Mouse (Mus musculus): ENCODE data around the gene Tbc1d22b.

DNA sequence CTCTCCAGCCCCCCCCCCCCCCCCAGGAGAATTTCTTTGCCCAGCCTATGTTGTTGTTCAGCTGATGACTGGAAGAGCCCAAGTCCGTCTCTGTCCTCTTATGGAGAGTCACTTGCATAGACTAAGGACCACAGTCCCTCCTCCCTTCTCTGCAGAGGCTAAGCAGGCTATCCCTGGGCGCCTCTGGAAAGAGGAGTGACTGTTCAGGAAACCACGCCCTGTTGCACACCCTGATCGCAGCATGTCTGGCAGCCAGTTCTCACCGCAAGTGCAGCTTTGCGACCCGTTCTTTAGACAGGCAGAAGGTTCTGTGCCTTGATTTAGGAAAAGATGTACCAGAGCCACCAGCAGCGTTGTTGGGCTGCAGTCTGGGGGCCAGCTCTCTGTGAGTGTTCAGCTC, 88.3 kb downstream of the Tbc1d22b start:
- TF ChIP-seq CTCF (conservative IDR thresholded peaks at IDR 0.05; ENCODE audit: low read length): no peak
- no peak for TF ChIP-seq POU5F1 (IDR thresholded peaks at IDR 0.05; ENCODE audit: borderline replicate concordance, low read length)
- no peak for TF ChIP-seq NANOG (IDR thresholded peaks at IDR 0.05; ENCODE audit: borderline replicate concordance, low read length)

Measured in E14TG2a.4 (cell line).